Mouse (Mus musculus) spleen, adult 12 weeks (tissue): ENCODE results near the gene Clint1.

ENCODE experiments used
- DNase-seq: peaks from one replicate; pipeline ENCODE4 v3.0.0; 2022; ENCODE audit warnings: low spot score

The Clint1 gene

DNA sequence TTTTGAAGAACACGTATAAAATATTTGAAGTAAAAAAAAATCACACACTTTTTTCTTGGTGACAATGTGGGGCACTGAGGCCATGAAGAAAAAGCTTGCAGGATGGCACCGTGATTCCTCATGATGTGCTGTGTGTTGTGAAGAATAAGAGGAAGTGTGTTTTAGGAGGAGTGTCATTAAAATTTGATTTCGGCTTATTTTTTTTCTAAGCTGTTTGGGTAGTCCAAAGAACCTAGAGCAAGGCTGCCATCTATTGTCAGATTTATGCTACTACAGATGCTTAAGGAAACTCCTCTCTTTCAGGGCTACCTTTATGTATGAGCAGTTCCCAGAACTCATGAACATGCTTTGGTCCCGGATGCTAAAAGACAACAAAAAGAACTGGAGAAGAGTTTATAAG is 32.2 kb downstream of the Clint1 start:
- no peak for DNase-seq

- no peak for DNase-seq
These were observed 33.9 kb downstream of the Clint1 start for GRCm38 (mm10) chr11:45885606-45886230.

GRCm38 (mm10) chr11:45886596-45886995 is 34.7 kb downstream of the Clint1 start:
- no peak for DNase-seq

- DNase-seq = no peak
These were observed 36.7 kb downstream of the Clint1 start for GRCm38 (mm10) chr11:45888471-45889030.

DNA sequence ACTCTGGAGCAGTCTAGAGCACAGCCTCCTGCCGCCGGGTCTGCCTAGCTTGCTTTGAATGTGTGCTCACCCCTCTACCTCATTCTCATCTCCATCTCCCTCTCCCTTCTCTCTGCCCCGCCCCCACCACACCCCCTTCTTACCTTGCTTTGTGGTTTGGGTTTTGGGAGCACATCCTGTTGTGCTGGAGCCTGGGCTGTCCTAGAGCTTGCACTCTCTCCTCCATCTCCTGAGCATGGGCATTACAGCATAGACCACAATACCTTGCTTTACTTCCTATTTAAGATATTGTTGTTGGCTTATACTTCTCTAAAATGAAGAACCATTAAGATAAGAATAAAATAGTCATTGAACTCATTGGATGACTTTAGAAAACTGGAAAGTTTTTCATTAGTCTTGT is 38.1 kb downstream of the Clint1 start:
- no peak for DNase-seq

DNA sequence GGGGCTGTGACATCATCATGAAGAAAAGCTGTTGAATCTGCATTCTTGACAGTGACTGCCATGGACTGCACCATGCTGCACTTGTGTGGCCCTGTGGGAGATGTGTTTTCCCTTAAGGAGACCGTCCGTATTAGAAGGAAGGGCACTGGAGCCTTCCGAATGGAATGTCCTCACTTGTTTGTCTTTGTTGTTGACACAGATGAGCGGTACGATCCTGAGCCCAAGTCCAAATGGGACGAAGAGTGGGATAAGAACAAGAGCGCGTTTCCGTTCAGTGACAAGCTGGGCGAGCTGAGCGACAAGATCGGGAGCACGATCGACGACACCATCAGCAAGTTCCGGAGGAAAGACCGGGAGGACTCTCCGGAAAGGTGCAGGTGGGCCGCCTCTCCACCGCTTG is 38.6 kb downstream of the Clint1 start:
- DNase-seq = no peak

DNA sequence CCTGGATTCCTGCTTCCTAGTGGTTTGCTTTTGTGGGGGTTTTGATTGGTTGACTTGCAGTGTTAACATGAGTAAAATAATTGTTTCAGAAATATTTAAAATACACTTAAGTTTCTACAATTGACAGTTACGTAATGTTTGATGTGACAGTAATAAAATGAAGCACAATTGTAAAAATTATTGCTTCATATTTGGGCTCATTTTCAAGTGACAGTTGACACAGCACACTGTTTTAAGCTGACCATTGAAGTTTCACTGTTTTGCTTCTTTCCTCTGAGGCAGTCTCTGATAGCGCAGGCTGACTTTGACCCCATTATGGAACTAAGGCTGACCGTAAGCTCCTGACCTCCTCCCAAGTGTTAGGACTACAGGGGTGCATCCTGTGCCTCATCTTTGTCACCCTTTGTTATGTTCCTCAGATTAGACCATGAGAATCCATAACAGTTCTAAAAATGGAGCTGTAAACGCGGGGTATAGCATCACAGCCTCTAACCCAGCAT is 41.1 kb downstream of the Clint1 start:
- DNase-seq = no peak

DNA sequence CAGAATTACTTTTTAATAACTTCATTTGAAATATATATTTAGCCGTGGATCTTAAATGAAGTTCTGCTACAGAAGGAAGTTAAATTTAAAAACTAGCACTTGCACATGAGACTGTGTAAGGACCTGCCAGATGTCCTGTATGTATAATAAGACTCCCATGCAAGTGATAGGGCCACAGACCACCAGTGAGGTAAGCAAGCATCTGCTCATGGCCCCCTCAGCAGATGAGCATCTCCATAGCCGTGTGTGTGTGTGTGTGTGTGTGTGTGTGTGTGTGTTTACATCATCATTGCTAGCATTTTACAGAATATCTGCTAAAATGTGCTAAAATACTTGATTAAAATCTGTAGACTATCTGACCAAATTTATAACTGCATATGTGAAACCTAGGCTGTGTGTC is 45.5 kb downstream of the Clint1 start:
- no peak for DNase-seq

DNA sequence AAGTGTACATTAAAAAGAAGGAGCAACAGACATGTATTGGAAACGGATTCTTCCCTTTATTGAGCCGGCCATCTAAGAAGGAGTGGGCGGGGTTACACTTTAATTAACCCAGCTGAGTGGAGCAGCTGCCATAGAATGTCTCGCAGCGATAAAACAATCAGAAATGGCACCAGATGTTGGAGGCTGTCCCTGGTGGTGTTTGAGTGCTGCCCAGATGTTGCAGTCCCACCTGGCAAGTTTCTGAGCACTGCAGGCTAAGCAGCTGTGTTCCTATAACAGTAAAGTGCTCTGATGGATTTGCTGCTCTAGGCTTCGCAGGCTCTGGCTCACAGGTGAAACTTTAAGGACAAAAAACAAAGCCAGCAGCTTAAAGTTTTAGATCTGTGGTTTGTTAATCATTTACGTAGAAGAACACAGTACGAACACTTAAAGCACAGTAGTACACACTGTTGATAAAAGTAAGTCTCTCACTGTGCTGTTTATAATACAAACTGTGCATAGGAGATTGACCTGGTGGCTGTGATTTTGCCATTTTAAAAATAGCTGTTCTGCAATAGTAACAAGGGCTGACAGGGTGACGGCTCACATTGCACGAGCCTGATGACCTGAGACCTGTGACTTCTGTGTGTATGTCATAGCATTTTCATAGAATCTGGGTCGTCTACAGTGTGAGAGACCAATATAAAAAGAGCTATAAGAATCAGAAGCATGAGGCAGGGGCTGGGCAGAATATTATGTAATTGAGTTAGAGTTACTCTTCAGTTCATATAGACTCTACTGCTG is 48.6 kb downstream of the Clint1 start:
- no peak for DNase-seq

DNA sequence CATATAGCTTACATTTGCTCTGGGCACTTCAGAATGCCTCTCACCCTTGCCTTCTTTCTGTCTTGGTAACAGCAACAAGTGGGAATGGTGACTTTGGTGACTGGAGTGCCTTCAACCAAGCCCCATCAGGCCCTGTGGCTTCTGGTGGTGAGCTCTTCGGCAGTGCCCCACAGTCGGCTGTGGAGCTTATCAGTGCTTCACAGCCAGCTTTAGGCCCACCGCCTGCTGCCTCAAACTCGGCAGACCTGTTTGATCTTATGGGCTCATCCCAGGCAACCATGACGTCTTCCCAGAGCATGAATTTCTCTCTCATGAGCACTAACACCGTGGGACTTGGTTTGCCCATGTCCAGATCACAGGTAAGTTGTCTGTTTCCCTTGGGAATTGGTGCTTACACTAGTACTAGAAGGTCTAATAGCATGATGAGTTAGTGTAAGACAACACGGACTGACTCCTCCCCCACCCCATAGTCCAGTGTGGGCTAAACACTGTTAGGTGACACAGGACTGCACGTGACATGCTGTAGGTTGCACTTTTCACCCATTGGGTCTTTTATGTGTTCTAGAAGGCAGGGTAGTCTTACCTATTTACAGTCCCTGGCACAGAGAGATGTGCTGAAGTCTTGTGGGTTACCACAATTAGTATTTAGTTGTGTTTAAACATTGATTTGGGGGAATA is 54.4 kb downstream of the Clint1 start:
- no peak for DNase-seq

DNA sequence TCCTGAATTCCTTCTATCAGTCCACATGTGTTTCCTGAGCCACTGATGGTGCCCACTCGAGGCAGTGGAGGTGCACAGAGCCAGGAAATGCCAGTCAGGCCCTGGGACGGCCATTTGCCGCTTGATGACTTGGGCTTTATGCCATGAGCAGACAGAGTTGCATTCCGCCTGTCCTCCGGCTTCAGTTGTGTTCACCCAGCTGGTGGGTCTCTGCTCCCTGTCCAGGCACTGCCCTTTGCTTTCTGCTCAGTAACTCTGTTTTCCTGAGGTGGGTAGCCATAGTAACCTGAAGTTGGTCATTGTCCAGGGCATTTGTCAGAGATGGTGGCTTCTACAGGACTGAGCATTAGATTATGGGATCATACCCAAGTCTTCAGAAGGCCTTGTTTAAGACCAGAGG is 55.5 kb downstream of the Clint1 start:
- no peak for DNase-seq

- DNase-seq = no peak
These were observed 56.2 kb downstream of the Clint1 start for GRCm38 (mm10) chr11:45908070-45908469.

- DNase-seq = no peak
These were observed 57.0 kb downstream of the Clint1 start for GRCm38 (mm10) chr11:45908894-45909293.

GRCm38 (mm10) chr11:45910701-45911100 is 58.9 kb downstream of the Clint1 start:
- DNase-seq = no peak

DNA sequence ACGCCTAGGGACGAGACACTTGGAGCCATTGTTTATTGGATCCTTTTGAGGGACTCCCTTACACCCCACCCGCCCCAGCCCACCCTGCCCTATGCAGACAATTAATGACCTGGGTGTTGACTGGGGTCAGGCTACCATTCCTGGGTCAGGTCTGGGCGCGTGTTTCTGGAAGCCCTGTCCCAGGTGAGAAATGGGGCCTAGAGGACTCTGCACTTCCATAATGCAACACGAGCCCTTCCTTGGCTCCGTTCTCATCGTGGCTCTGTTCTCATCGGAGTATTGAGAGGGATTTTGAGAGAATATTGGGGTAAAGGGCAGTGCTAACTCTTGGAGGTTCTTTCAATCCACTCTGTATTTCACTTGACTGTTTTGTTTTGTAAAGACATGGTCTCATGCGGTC is 64.3 kb downstream of the Clint1 start:
- no peak for DNase-seq

DNA sequence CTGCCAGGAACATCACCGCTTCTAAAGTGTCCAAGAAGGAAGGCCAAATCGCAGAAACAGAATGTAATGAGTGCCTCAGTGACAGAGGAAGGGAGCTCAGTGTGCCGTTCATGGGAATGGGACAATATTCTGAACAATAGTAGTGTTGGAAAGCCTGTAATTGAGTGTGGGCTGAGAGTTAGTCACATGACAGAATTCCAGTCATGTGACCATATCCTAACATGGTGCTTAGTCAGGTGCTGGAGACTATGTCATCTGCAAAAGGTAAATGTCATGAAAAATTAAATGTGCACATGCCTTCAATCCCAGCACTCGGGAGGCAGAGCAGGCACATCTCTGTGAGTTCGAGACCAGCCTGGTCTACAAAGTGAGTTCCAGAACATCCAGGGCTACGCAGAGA is 66.2 kb downstream of the Clint1 start:
- DNase-seq = no peak

DNA sequence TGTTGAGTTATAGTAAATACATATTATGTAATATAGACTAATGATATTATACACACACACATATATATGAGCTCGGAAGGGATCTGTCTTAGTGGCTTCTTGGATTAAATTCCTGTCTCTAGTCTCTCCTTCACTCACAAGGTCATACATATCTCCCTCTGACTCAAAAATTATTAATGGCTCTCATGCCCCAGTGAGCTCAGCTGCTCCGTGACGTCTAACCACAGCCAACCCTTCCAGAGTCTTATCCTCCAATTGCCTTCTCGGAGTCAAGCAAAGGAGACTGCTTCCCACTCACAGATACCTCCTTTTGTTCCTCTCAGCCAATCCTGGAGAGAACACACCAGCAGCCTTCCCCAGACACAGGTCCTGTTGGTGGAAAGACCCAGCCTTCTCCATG is 67.0 kb downstream of the Clint1 start:
- no peak for DNase-seq

DNA sequence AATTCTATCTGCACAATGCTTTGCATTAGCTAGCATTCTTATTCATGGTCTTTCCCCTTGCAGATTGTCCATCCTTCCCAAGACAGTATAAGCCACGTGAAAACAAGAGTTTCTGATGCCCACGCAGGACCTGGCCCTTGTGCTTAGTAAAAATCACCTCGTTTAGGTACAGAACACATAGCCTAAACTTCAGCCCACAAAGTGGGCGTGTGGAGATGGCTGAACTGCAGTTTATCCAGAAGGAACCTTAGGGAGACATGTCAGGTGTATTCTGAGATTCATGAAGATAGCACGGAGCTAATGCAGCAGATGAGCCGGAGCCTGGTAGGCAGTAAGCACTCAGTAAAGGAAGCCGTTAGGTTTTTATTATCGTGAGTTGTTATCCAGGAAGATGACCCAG is 69.2 kb downstream of the Clint1 start:
- DNase-seq = no peak

DNA sequence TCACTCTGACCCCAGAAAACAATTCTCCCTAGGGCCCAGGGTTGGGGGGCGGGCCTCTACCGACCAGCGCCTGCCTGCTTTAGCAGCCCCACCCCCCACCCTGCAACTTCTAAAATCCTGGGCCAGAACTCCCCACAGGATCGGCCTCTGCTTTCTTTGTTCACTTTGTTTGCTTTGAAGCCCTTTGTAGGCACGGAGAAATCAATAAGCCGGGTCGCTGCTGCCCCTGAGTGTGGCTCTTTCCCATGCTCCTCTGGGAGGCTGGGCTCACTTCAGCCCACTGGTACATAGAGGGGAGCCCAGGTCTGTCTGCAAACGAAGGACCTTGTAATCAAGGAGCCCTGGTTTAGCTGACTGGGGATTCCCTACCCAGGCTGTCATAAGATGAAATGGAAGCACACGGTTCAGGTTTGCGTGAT is 69.6 kb downstream of the Clint1 start:
- no peak for DNase-seq

DNA sequence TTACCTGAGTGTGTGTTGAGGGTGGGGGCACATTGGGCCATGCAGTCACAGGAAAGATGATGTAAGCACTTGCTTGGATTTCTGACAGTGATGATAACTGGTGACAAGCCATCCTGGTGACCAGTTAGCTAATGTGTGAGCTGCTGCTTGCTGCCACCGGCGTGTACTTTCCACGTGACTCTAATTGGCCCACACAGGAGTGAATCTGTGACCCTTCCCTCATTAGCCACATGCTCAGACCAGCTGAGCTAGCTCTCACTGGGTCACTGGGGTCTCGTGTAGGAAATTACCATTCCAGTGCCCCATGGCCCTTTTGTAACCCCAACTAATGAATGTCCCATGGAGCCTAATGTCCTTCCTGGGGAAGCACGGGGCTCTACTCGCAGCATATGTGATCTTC is 73.6 kb downstream of the Clint1 start:
- DNase-seq = no peak

GRCm38 (mm10) chr11:45926640-45927082 is 74.8 kb downstream of the Clint1 start:
- DNase-seq = peak; percentile 71

- DNase-seq = no peak
These were observed 75.6 kb downstream of the Clint1 start for GRCm38 (mm10) chr11:45927456-45927855.

DNA sequence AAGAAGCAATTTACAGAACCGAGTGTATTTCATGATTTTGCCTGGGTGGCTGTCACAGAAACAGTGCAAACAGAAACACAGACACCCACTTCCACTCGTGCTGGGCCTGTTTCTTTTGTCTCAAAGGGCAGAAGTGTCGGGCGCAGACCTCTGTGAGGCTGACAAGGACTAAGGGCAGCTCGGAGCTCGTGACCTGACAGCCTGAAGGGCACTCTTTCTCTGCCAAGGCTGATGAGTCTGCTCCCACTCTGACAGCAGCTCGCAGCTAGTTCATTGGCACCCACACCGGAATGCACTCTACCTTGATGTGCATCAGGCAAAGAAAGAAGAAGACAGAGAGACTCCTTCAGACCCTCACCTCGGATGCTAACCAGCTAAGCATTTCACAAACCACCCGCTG is 77.7 kb downstream of the Clint1 start:
- DNase-seq = no peak
